Mouse (Mus musculus) neutrophil, adult 65 days (primary cell): ENCODE data around the gene Tmpo. TPM values are rescaled to one million over a fixed set of nuclear protein-coding genes. Genes with fewer than 3 reads are reported as not detected.

Experiments
- total RNA-seq: library from RNA; stranded (reverse); gene quantifications from 2 replicates; pipeline ENCODE4 v1.2.4, GENCODE M21; 2023

Gene Tmpo
- total RNA-seq: 197 and 210 TPM in 2 replicates

GRCm38 (mm10) chr10:91180761-91181460, at the start of gene Tmpo:
Gene Tmpo (minus strand): TSS chr10:91181315.

GRCm38 (mm10) chr10:91123828-91124822, 57.0 kb downstream of the Tmpo start, which contains the start of gene Slc25a3:
Gene Slc25a3 (minus strand): TSS chr10:91124059.

Other genes starting within 250 kb of the Tmpo start
- 68.5 and 83.9 TPM in 2 replicates for gene Apaf1, start 98.5 kb downstream of the Tmpo start, total RNA-seq
- 2.2 and 3.5 TPM in 2 replicates for gene Ikbip, start 98.4 kb downstream of the Tmpo start, total RNA-seq
- 252 and 317 TPM in 2 replicates for gene Slc25a3, start 57.3 kb downstream of the Tmpo start, total RNA-seq